Mouse (Mus musculus): Measurements from ENCODE around the gene Ptprt. TPM values are rescaled to one million over a fixed set of nuclear protein-coding genes. Genes with fewer than 3 reads are reported as not detected.

Ptprt gene
- polyA plus RNA-seq, 1 experiment from 2014 or later = 3.3 TPM

GRCm38 (mm10) chr2:161982311-161982710, 678.6 kb downstream of the Ptprt start:
- no peak for ATAC-seq (ENCODE audit: low FRiP score, low read depth)
- Histone ChIP-seq H3K4me3 (no peak overlapping the region), H3K9ac (no peak overlapping the region), H3K27me3 (replicated peaks) (no peaks in the 10 kb centered on the region), H3K4me1 (no peaks in the 10 kb centered on the region), H3K27ac (no peak overlapping the region), H3K9me3 (no peaks in the 10 kb centered on the region), H3K4me2 (replicated peaks) (no peak overlapping the region), H3K36me3 (no peaks in the 10 kb centered on the region)
- WGBS = 83% methylated on average over 3 of the region's 3 CpGs

- Histone ChIP-seq H3K36me3 (no peaks in the 10 kb centered on the region), H3K27ac (no peak overlapping the region), H3K4me1 (no peaks in the 10 kb centered on the region), H3K27me3 (replicated peaks) (no peaks in the 10 kb centered on the region), H3K9me3 (0 out of 2 replicates have a peak, but pooled peaks cover 4% of the 10 kb centered on the region), H3K4me2 (replicated peaks) (no peak overlapping the region), H3K4me3 (no peak overlapping the region), H3K9ac (no peak overlapping the region)
- no peak for ATAC-seq (ENCODE audit: low FRiP score, low read depth)
- 83% methylated on average over 7 of the region's 7 CpGs for WGBS
These were observed 699.5 kb downstream of the Ptprt start for GRCm38 (mm10) chr2:161961179-161962163.

- Histone ChIP-seq H3K27me3 (replicated peaks) (no peaks in the 10 kb centered on the region), H3K9ac (no peak overlapping the region), H3K36me3 (no peaks in the 10 kb centered on the region), H3K4me3 (no peak overlapping the region), H3K27ac (no peak overlapping the region), H3K4me1 (no peaks in the 10 kb centered on the region), H3K4me2 (replicated peaks) (no peak overlapping the region), H3K9me3 (no peaks in the 10 kb centered on the region)
- WGBS = 97% methylated on average over 6 of the region's 6 CpGs
- no peak for ATAC-seq (ENCODE audit: low FRiP score, low read depth)
These were observed 715.5 kb downstream of the Ptprt start for GRCm38 (mm10) chr2:161945424-161945823.

- H3K4me3 ChIP-seq = no peak overlapping the region
- no peak for ATAC-seq (ENCODE audit: low FRiP score, low read depth)
- 86% methylated on average over 4 of the region's 4 CpGs for WGBS
- no peak overlapping the region for H3K27ac ChIP-seq
- H3K9me3 ChIP-seq = no peaks in the 10 kb centered on the region
- H3K9ac ChIP-seq = no peak overlapping the region
- no peaks in the 10 kb centered on the region for H3K4me1 ChIP-seq
- H3K4me2 ChIP-seq (replicated peaks) = no peak overlapping the region
- no peaks in the 10 kb centered on the region for H3K36me3 ChIP-seq
- H3K27me3 ChIP-seq (replicated peaks) = no peaks in the 10 kb centered on the region
These were observed 716.3 kb downstream of the Ptprt start for GRCm38 (mm10) chr2:161944689-161945088.

GRCm38 (mm10) chr2:161941991-161942390, 719.0 kb downstream of the Ptprt start:
- no peaks in the 10 kb centered on the region for H3K36me3 ChIP-seq
- no peak for ATAC-seq (ENCODE audit: low FRiP score, low read depth)
- no peaks in the 10 kb centered on the region for H3K4me1 ChIP-seq
- H3K4me2 ChIP-seq (replicated peaks) = no peak overlapping the region
- no peak overlapping the region for H3K4me3 ChIP-seq
- H3K27me3 ChIP-seq (replicated peaks) = no peaks in the 10 kb centered on the region
- H3K9ac ChIP-seq = no peak overlapping the region
- no peaks in the 10 kb centered on the region for H3K9me3 ChIP-seq
- WGBS = 85% methylated on average over 2 of the region's 2 CpGs
- H3K27ac ChIP-seq = no peak overlapping the region

- ATAC-seq (ENCODE audit: low FRiP score, low read depth) = no peak
- no peaks in the 10 kb centered on the region for H3K9me3 ChIP-seq
- WGBS = 92% methylated on average over 7 of the region's 7 CpGs
These were observed 753.7 kb downstream of the Ptprt start for GRCm38 (mm10) chr2:161907214-161907613.

GRCm38 (mm10) chr2:161902196-161902595, 758.8 kb downstream of the Ptprt start:
- H3K27ac ChIP-seq = no peak overlapping the region
- H3K4me2 ChIP-seq (replicated peaks) = no peak overlapping the region
- H3K9me3 ChIP-seq = no peaks in the 10 kb centered on the region
- H3K9ac ChIP-seq = no peak overlapping the region
- H3K36me3 ChIP-seq = no peaks in the 10 kb centered on the region
- ATAC-seq (ENCODE audit: low FRiP score, low read depth) = no peak
- no peaks in the 10 kb centered on the region for H3K27me3 ChIP-seq (replicated peaks)
- no peaks in the 10 kb centered on the region for H3K4me1 ChIP-seq
- H3K4me3 ChIP-seq = no peak overlapping the region
- 91% methylated on average over 3 of the region's 3 CpGs for whole genome bisulfite sequencing

More at GRCm38 (mm10) chr2:161907214-161907613, 753.7 kb downstream of the Ptprt start:
- Histone ChIP-seq H3K27me3 (replicated peaks) (no peaks in the 10 kb centered on the region), H3K27ac (no peak overlapping the region), H3K4me3 (no peak overlapping the region), H3K9ac (no peak overlapping the region), H3K4me2 (replicated peaks) (no peak overlapping the region), H3K4me1 (no peaks in the 10 kb centered on the region), H3K36me3 (no peaks in the 10 kb centered on the region)

GRCm38 (mm10) chr2:161884446-161884845, 776.5 kb downstream of the Ptprt start:
- Histone ChIP-seq H3K36me3 (no peaks in the 10 kb centered on the region), H3K4me1 (no peaks in the 10 kb centered on the region), H3K27ac (no peak overlapping the region), H3K9ac (no peak overlapping the region), H3K27me3 (replicated peaks) (no peaks in the 10 kb centered on the region), H3K9me3 (no peaks in the 10 kb centered on the region), H3K4me2 (replicated peaks) (no peak overlapping the region), H3K4me3 (no peak overlapping the region)
- WGBS = 94% methylated on average over 4 of the region's 4 CpGs
- no peak for ATAC-seq (ENCODE audit: low FRiP score, low read depth)

GRCm38 (mm10) chr2:161882580-161882979, 778.4 kb downstream of the Ptprt start:
- H3K9me3 ChIP-seq = no peaks in the 10 kb centered on the region
- no peak overlapping the region for H3K4me3 ChIP-seq
- H3K27ac ChIP-seq = no peak overlapping the region
- no peak overlapping the region for H3K4me2 ChIP-seq (replicated peaks)
- H3K9ac ChIP-seq = no peak overlapping the region
- 70% methylated on average over 4 of the region's 4 CpGs for WGBS
- no peaks in the 10 kb centered on the region for H3K27me3 ChIP-seq (replicated peaks)
- H3K36me3 ChIP-seq = no peaks in the 10 kb centered on the region
- ATAC-seq (ENCODE audit: low FRiP score, low read depth) = no peak
- H3K4me1 ChIP-seq = no peaks in the 10 kb centered on the region

- H3K36me3 ChIP-seq = no peaks in the 10 kb centered on the region
- no peaks in the 10 kb centered on the region for H3K9me3 ChIP-seq
- no peaks in the 10 kb centered on the region for H3K4me1 ChIP-seq
- no peak overlapping the region for H3K4me3 ChIP-seq
- WGBS = 85% methylated on average over 3 of the region's 3 CpGs
- H3K4me2 ChIP-seq (replicated peaks) = no peak overlapping the region
- no peak overlapping the region for H3K27ac ChIP-seq
- ATAC-seq (ENCODE audit: low FRiP score, low read depth) = no peak
- H3K9ac ChIP-seq = no peak overlapping the region
- H3K27me3 ChIP-seq (replicated peaks) = no peaks in the 10 kb centered on the region
These were observed 780.0 kb downstream of the Ptprt start for GRCm38 (mm10) chr2:161880941-161881340.

GRCm38 (mm10) chr2:161865231-161865630, 795.7 kb downstream of the Ptprt start:
- Histone ChIP-seq H3K36me3 (no peaks in the 10 kb centered on the region), H3K27ac (no peak overlapping the region), H3K4me3 (no peak overlapping the region), H3K27me3 (replicated peaks) (no peaks in the 10 kb centered on the region), H3K9me3 (no peaks in the 10 kb centered on the region), H3K4me1 (no peaks in the 10 kb centered on the region), H3K4me2 (replicated peaks) (no peak overlapping the region), H3K9ac (no peak overlapping the region)
- ATAC-seq (ENCODE audit: low FRiP score, low read depth) = no peak
- WGBS = 74% methylated on average over 4 of the region's 4 CpGs

GRCm38 (mm10) chr2:161858813-161859212, 802.1 kb downstream of the Ptprt start:
- WGBS = 100% methylated on average over 1 of the region's 1 CpGs
- Histone ChIP-seq H3K27ac (no peak overlapping the region), H3K9me3 (no peaks in the 10 kb centered on the region), H3K4me3 (no peak overlapping the region), H3K36me3 (no peaks in the 10 kb centered on the region), H3K4me2 (replicated peaks) (no peak overlapping the region), H3K27me3 (replicated peaks) (no peaks in the 10 kb centered on the region), H3K9ac (no peak overlapping the region), H3K4me1 (no peaks in the 10 kb centered on the region)
- no peak for ATAC-seq (ENCODE audit: low FRiP score, low read depth)

GRCm38 (mm10) chr2:161858361-161858760, 802.6 kb downstream of the Ptprt start:
- Histone ChIP-seq H3K4me2 (replicated peaks) (no peak overlapping the region), H3K36me3 (no peaks in the 10 kb centered on the region), H3K4me1 (no peaks in the 10 kb centered on the region), H3K27me3 (replicated peaks) (no peaks in the 10 kb centered on the region), H3K27ac (no peak overlapping the region), H3K9me3 (no peaks in the 10 kb centered on the region), H3K9ac (no peak overlapping the region), H3K4me3 (no peak overlapping the region)
- 78% methylated on average over 1 of the region's 1 CpGs for WGBS
- ATAC-seq (ENCODE audit: low FRiP score, low read depth) = no peak

All from neural tube, embryonic 12.5 days (tissue).